Mouse (Mus musculus): Measurements from ENCODE around the gene Clec18a. TPM values are rescaled to one million over a fixed set of nuclear protein-coding genes. Genes with fewer than 3 reads are reported as not detected.
A peak's percentile ranks its signal among the peaks of the same experiment; 100 is the strongest.

Gene Clec18a
- polyA plus RNA-seq, 1 experiment from 2014 or later: not detected

GRCm38 (mm10) chr8:111049106-111049505 is 43.1 kb downstream of the Clec18a start:
- Histone ChIP-seq H3K9me3 (replicated peaks; ENCODE audit: control insufficient read depth, low read length) (no peaks in the 10 kb centered on the region), H3K9ac (ENCODE audit: low read depth, low read length) (no peak overlapping the region), H3K4me1 (ENCODE audit: control insufficient read depth, insufficient read depth, low read length) (no peaks in the 10 kb centered on the region), H3K4me2 (no peak overlapping the region), H3K27me3 (ENCODE audit: control insufficient read depth, insufficient read depth, low read length) (no peaks in the 10 kb centered on the region), H3K4me3 (ENCODE audit: low read depth, low read length) (no peak overlapping the region), H3K27ac (ENCODE audit: low read depth, low read length) (no peak overlapping the region), H3K36me3 (ENCODE audit: control insufficient read depth, insufficient read depth, low read length) (peaks cover 63% of the 10 kb centered on the region)
- ATAC-seq (replicated peaks; ENCODE audit: insufficient number of reproducible peaks, low FRiP score, low TSS enrichment): no peak
- WGBS (ENCODE audit: insufficient replicate concordance): 96% methylated on average over 7 of the region's 7 CpGs

- Histone ChIP-seq H3K4me3 (ENCODE audit: low read depth, low read length) (no peak overlapping the region), H3K4me1 (ENCODE audit: control insufficient read depth, insufficient read depth, low read length) (no peaks in the 10 kb centered on the region), H3K9ac (ENCODE audit: low read depth, low read length) (no peak overlapping the region), H3K27me3 (ENCODE audit: control insufficient read depth, insufficient read depth, low read length) (no peaks in the 10 kb centered on the region), H3K9me3 (replicated peaks; ENCODE audit: control insufficient read depth, low read length) (no peaks in the 10 kb centered on the region), H3K36me3 (ENCODE audit: control insufficient read depth, insufficient read depth, low read length) (peaks cover 61% of the 10 kb centered on the region), H3K4me2 (no peak overlapping the region), H3K27ac (ENCODE audit: low read depth, low read length) (no peak overlapping the region)
- 86% methylated on average over 2 of the region's 2 CpGs for WGBS (ENCODE audit: insufficient replicate concordance)
- no peak for ATAC-seq (replicated peaks; ENCODE audit: insufficient number of reproducible peaks, low FRiP score, low TSS enrichment)
Measured at GRCm38 (mm10) chr8:111048694-111049093, 43.5 kb downstream of the Clec18a start.

- no peak for ATAC-seq (replicated peaks; ENCODE audit: insufficient number of reproducible peaks, low FRiP score, low TSS enrichment)
- Histone ChIP-seq H3K9ac (ENCODE audit: low read depth, low read length) (no peak overlapping the region), H3K4me3 (ENCODE audit: low read depth, low read length) (no peak overlapping the region), H3K27ac (ENCODE audit: low read depth, low read length) (no peak overlapping the region), H3K9me3 (replicated peaks; ENCODE audit: control insufficient read depth, low read length) (no peaks in the 10 kb centered on the region), H3K4me1 (ENCODE audit: control insufficient read depth, insufficient read depth, low read length) (no peaks in the 10 kb centered on the region), H3K36me3 (ENCODE audit: control insufficient read depth, insufficient read depth, low read length) (peaks cover 70% of the 10 kb centered on the region), H3K4me2 (no peak overlapping the region), H3K27me3 (ENCODE audit: control insufficient read depth, insufficient read depth, low read length) (no peaks in the 10 kb centered on the region)
- 46% methylated on average over 2 of the region's 2 CpGs for WGBS (ENCODE audit: insufficient replicate concordance)
Measured at GRCm38 (mm10) chr8:111044003-111044734, 48.1 kb downstream of the Clec18a start.

GRCm38 (mm10) chr8:111042546-111042945 is 49.7 kb downstream of the Clec18a start:
- Histone ChIP-seq H3K4me1 (ENCODE audit: control insufficient read depth, insufficient read depth, low read length) (no peaks in the 10 kb centered on the region), H3K27ac (ENCODE audit: low read depth, low read length) (no peak overlapping the region), H3K4me3 (ENCODE audit: low read depth, low read length) (no peak overlapping the region), H3K9ac (ENCODE audit: low read depth, low read length) (no peak overlapping the region), H3K4me2 (no peak overlapping the region), H3K36me3 (ENCODE audit: control insufficient read depth, insufficient read depth, low read length) (peaks cover 64% of the 10 kb centered on the region), H3K9me3 (replicated peaks; ENCODE audit: control insufficient read depth, low read length) (no peaks in the 10 kb centered on the region), H3K27me3 (ENCODE audit: control insufficient read depth, insufficient read depth, low read length) (no peaks in the 10 kb centered on the region)
- 93% methylated on average over 19 of the region's 19 CpGs for WGBS (ENCODE audit: insufficient replicate concordance)
- ATAC-seq (replicated peaks; ENCODE audit: insufficient number of reproducible peaks, low FRiP score, low TSS enrichment): no peak; the same call in 1 of the 2 replicates

GRCm38 (mm10) chr8:111036591-111036990 is 55.6 kb downstream of the Clec18a start:
- Histone ChIP-seq H3K4me1 (ENCODE audit: control insufficient read depth, insufficient read depth, low read length) (peaks cover 16% of the 10 kb centered on the region), H3K4me2 (no peak overlapping the region), H3K9me3 (replicated peaks; ENCODE audit: control insufficient read depth, low read length) (no peaks in the 10 kb centered on the region), H3K36me3 (ENCODE audit: control insufficient read depth, insufficient read depth, low read length) (peaks cover 23% of the 10 kb centered on the region), H3K27ac (ENCODE audit: low read depth, low read length) (no peak overlapping the region), H3K27me3 (ENCODE audit: control insufficient read depth, insufficient read depth, low read length) (no peaks in the 10 kb centered on the region), H3K4me3 (ENCODE audit: low read depth, low read length) (no peak overlapping the region), H3K9ac (ENCODE audit: low read depth, low read length) (no peak overlapping the region)
- no peak for ATAC-seq (replicated peaks; ENCODE audit: insufficient number of reproducible peaks, low FRiP score, low TSS enrichment)
- WGBS (ENCODE audit: insufficient replicate concordance): 94% methylated on average over 15 of the region's 15 CpGs

GRCm38 (mm10) chr8:111034276-111034675 is 58.0 kb downstream of the Clec18a start:
- peaks cover 10% of the 10 kb centered on the region for H3K36me3 ChIP-seq (ENCODE audit: control insufficient read depth, insufficient read depth, low read length)
- peak overlapping the region; percentile 82 for H3K27ac ChIP-seq (ENCODE audit: low read depth, low read length)
- H3K9me3 ChIP-seq (replicated peaks; ENCODE audit: control insufficient read depth, low read length): no peaks in the 10 kb centered on the region
- H3K4me2 ChIP-seq: peak overlapping the region; percentile 64
- peak overlapping the region; percentile 81 for H3K4me3 ChIP-seq (ENCODE audit: low read depth, low read length)
- ATAC-seq (replicated peaks; ENCODE audit: insufficient number of reproducible peaks, low FRiP score, low TSS enrichment): 0 out of 2 replicates have a peak, but pooled peaks have one; percentile 2
- H3K27me3 ChIP-seq (ENCODE audit: control insufficient read depth, insufficient read depth, low read length): no peaks in the 10 kb centered on the region
- peak overlapping the region; percentile 83 for H3K9ac ChIP-seq (ENCODE audit: low read depth, low read length)
- 20% methylated on average over 12 of the region's 12 CpGs for WGBS (ENCODE audit: insufficient replicate concordance)
- H3K4me1 ChIP-seq (ENCODE audit: control insufficient read depth, insufficient read depth, low read length): peaks cover 16% of the 10 kb centered on the region

- Histone ChIP-seq H3K9me3 (replicated peaks; ENCODE audit: control insufficient read depth, low read length) (no peaks in the 10 kb centered on the region), H3K36me3 (ENCODE audit: control insufficient read depth, insufficient read depth, low read length) (peaks cover 4% of the 10 kb centered on the region), H3K27me3 (ENCODE audit: control insufficient read depth, insufficient read depth, low read length) (no peaks in the 10 kb centered on the region), H3K9ac (ENCODE audit: low read depth, low read length) (peak overlapping the region; percentile 83), H3K27ac (ENCODE audit: low read depth, low read length) (peak overlapping the region; percentile 82), H3K4me3 (ENCODE audit: low read depth, low read length) (peak overlapping the region; percentile 81), H3K4me2 (peak overlapping the region; percentile 64), H3K4me1 (ENCODE audit: control insufficient read depth, insufficient read depth, low read length) (peaks cover 16% of the 10 kb centered on the region)
- peak; percentile 97 for ATAC-seq (replicated peaks; ENCODE audit: insufficient number of reproducible peaks, low FRiP score, low TSS enrichment)
- WGBS (ENCODE audit: insufficient replicate concordance): 7% methylated on average over 37 of the region's 37 CpGs
Measured at GRCm38 (mm10) chr8:111033482-111034215, 58.6 kb downstream of the Clec18a start.

- Histone ChIP-seq H3K9ac (ENCODE audit: low read depth, low read length) (peak within 1 kb of the TSS; percentile 83), H3K27me3 (ENCODE audit: control insufficient read depth, insufficient read depth, low read length) (no peaks in the 10 kb centered on the region), H3K36me3 (ENCODE audit: control insufficient read depth, insufficient read depth, low read length) (peaks cover 4% of the 10 kb centered on the region), H3K9me3 (replicated peaks; ENCODE audit: control insufficient read depth, low read length) (no peaks in the 10 kb centered on the region), H3K27ac (ENCODE audit: low read depth, low read length) (peak within 1 kb of the TSS; percentile 82), H3K4me2 (peak within 1 kb of the TSS; percentile 64), H3K4me3 (ENCODE audit: low read depth, low read length) (peak within 1 kb of the TSS; percentile 81), H3K4me1 (ENCODE audit: control insufficient read depth, insufficient read depth, low read length) (peaks cover 16% of the 10 kb centered on the region)
- WGBS (ENCODE audit: insufficient replicate concordance): 94% methylated on average over 7 of the region's 7 CpGs
- ATAC-seq (replicated peaks; ENCODE audit: insufficient number of reproducible peaks, low FRiP score, low TSS enrichment): no peak
Measured at GRCm38 (mm10) chr8:111032916-111033315, 59.3 kb downstream of the Clec18a start, which contains the start of gene Aars. Gene Aars, plus strand, starts transcription at chr8:111033144.

Measured in heart, embryonic 11.5 days (tissue).